Mouse (Mus musculus): Measurements from ENCODE around the gene Hspa2.
"Not testable (repeated sequence)": the region's sequence is repeated elsewhere in the genome, so short reads cannot be mapped to it uniquely, and the experiment has no call there.

Gene Hspa2

GRCm38 (mm10) chr12:76434111-76434510 is 30.1 kb downstream of the Hspa2 start:
- in situ Hi-C loops (cut with MboI), result no loop called here

- in situ Hi-C loops (cut with MboI), result no loop called here
Observed at GRCm38 (mm10) chr12:76435084-76435483, 31.1 kb downstream of the Hspa2 start.

DNA sequence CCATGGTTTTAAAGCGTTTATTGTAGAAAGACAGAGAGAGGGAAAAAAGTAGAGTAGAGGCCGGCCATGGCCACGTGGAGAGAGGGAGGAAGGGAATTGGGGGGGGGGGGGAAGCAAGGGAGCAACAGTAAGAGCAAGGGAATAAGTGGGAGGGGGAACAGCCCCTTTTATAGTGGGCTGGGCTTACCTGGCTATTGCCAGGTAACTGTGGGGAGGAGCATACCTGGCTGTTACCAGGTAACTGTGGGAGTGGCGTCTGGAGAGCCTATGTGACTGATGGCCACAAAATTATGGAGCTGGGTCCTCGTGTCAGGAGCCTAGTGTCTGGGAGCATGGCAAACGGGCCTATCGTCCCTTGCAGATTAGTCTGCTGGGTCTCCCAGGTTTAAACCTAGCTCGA is 31.6 kb downstream of the Hspa2 start:
- in situ Hi-C loops (cut with MboI), result no loop called here

GRCm38 (mm10) chr12:76443488-76443887 is 39.5 kb downstream of the Hspa2 start:
- in situ Hi-C loops (cut with MboI), result not testable (repeated sequence)

DNA sequence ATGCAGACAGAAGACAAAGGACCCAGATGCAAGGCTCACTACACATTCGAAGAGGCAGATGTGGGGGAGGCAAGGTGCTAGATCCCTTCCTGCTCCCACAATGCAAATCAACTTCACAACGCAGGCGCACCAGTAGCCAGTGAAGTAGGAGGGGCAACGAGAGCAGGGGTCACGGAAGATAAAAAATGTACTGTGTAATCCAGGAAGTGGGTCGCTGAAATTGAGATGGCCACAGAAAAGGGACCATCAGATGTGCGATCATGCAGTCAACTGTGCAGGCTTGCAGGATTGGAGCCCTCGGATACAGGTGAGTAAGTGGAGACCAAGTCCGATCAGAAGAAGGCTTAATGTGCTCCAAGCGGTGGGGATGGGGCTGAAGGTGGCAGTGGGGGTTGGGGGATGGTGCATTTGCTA is 40.4 kb downstream of the Hspa2 start:
- in situ Hi-C loops (cut with MboI), result no loop called here

GRCm38 (mm10) chr12:76444862-76445261 is 40.9 kb downstream of the Hspa2 start:
- in situ Hi-C loops (cut with MboI), result no loop called here

GRCm38 (mm10) chr12:76446201-76446600 is 42.2 kb downstream of the Hspa2 start:
- in situ Hi-C loops (cut with MboI), result no loop called here

GRCm38 (mm10) chr12:76448127-76448526 is 44.2 kb downstream of the Hspa2 start:
- in situ Hi-C loops (cut with MboI), result no loop called here

- in situ Hi-C loops (cut with MboI), result no loop called here
Observed at GRCm38 (mm10) chr12:76452203-76452602, 48.2 kb downstream of the Hspa2 start.
